Mouse (Mus musculus) erythroblast, embryonic 14.5 days (primary cell): ENCODE measurements around the gene Kif26b.

Experiments
- GATA1 ChIP-seq: IDR thresholded peaks from 2 replicates; pipeline ENCODE4 v1.6.1; 2012; ENCODE audit warnings: low read length, inconsistent platforms, mixed read lengths
- TAL1 ChIP-seq: IDR thresholded peaks from 3 replicates; pipeline ENCODE4 v1.6.1; 2012; ENCODE audit warnings: low read length, inconsistent platforms, mixed read lengths

GRCm38 (mm10) chr1:178597757-178598156 lies 68.8 kb downstream of the Kif26b start:
- TF ChIP-seq GATA1 (no peak), TAL1 (no peak)
